Mouse (Mus musculus) layer of hippocampus, adult 9-10 months (tissue): Measurements from ENCODE around the gene Olfr134.
"Not testable (repeated sequence)": the region's sequence is repeated elsewhere in the genome, so short reads cannot be mapped to it uniquely, and the experiment has no call there.

Source experiments
- DNase-seq: peaks from one replicate; pipeline ENCODE4 v3.0.0; 2022; ENCODE audit warnings: low spot score

The Olfr134 gene

GRCm38 (mm10) chr17:38171088-38171487 lies at the start of gene Olfr134:
TSS of gene Olfr134 (plus strand) at chr17:38171388.
- no peak for DNase-seq

- not testable (repeated sequence) for DNase-seq
Observed at GRCm38 (mm10) chr17:38124199-38124598, 47.0 kb upstream of the Olfr134 start.

GRCm38 (mm10) chr17:38125371-38125770 lies 45.8 kb upstream of the Olfr134 start:
- not testable (repeated sequence) for DNase-seq

GRCm38 (mm10) chr17:38134426-38134825 lies 36.8 kb upstream of the Olfr134 start, which contains the start of gene Olfr132:
TSS of gene Olfr132 (minus strand) at chr17:38134526.
- DNase-seq = no peak

- DNase-seq = no peak
Observed at GRCm38 (mm10) chr17:38144981-38145380, 26.2 kb upstream of the Olfr134 start, which contains the start of gene Olfr133. TSS of gene Olfr133 (plus strand) at chr17:38145281.

GRCm38 (mm10) chr17:38204035-38204434 lies 32.8 kb downstream of the Olfr134 start, which contains the start of gene Olfr135:
TSS of gene Olfr135 (plus strand) at chr17:38204335.
- DNase-seq = no peak
